Mouse (Mus musculus): ENCODE results near the gene Drc3.

DNA sequence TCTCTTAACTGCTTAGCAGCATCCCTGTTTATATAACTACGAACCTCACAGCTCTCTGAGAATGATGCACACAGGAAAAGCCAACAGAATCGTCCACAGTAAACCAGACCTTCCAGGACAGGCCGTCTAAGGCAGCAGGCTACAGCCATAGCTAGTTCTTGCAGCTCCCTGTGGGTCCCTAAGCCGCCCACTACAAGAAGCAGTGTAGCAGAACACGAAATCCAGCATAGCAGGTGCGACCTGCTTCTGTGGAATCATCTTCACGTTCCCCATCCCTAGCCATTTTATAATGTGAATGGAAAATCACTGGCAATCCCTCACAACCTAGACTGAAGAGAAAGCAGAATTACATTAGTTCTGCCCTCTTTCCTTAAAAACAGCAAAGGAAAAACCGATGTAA lies 36.2 kb upstream of the Drc3 start:
- TF ChIP-seq CTCF (IDR thresholded peaks at IDR 0.05; ENCODE audit: borderline replicate concordance, insufficient read depth, low read depth, low read length) = no peak
- no peak for TF ChIP-seq POLR2A (IDR thresholded peaks at IDR 0.05; ENCODE audit: borderline replicate concordance, insufficient read depth, low read length)
